17 mouse cellular contexts compared by ENCODE assay signal in genomic region chr13:53463946-53464345, GRCm38 (mm10). TPM values are rescaled to one million over a fixed set of nuclear protein-coding genes. Genes with fewer than 3 reads are reported as not detected.
DNase-seq lines count a peak whose midpoint lies in the region; ATAC-seq lines count a peak whose summit lies in the region.
"Had no signal": no experiment of that assay in that cellular context is flagged by ENCODE, and none has a peak within 500 bp of the region (broad histone marks: within the 10 kb centered on the region; RNA-seq: fewer than 3 reads in every experiment).

No protein-coding gene starts in this region.

- H3K4me2 ChIP-seq in forebrain, embryonic 11.5 days (ENCODE audit: low read depth, low read length, severe bottlenecking), result no peak overlapping the region
- H3K4me2 ChIP-seq in midbrain, embryonic 14.5 days (ENCODE audit: low read length), result peak overlapping the region; percentile 23; the same call in 1 of the 2 replicates
- H3K4me2 ChIP-seq in midbrain, embryonic 16.5 days (ENCODE audit: low read length), result no peak overlapping the region
- H3K4me2 ChIP-seq in hindbrain, embryonic 16.5 days (ENCODE audit: low read length), result peak overlapping the region; percentile 24; the same call in 1 of the 2 replicates
- H3K4me2 ChIP-seq in neural tube, embryonic 12.5 days (replicated peaks), result peak overlapping the region; percentile 77
- H3K4me2 ChIP-seq: forebrain, embryonic 15.5 days; liver, embryonic 11.5 days; lung, embryonic 15.5 days had no signal

- H3K4me3 ChIP-seq in forebrain, embryonic 10.5 days, result peak overlapping the region; percentile 37
- H3K4me3 ChIP-seq in forebrain, embryonic 11.5 days (ENCODE audit: low read depth, low read length), result no peak overlapping the region
- H3K4me3 ChIP-seq in midbrain, embryonic 14.5 days (replicated peaks; ENCODE audit: low read depth, low read length), result no peak overlapping the region
- H3K4me3 ChIP-seq in midbrain, embryonic 16.5 days (ENCODE audit: low read depth, low read length), result no peak overlapping the region
- H3K4me3 ChIP-seq in hindbrain, embryonic 16.5 days (ENCODE audit: low read length), result no peak overlapping the region
- no peak overlapping the region for H3K4me3 ChIP-seq in neural tube, embryonic 12.5 days
- H3K4me3 ChIP-seq: forebrain, embryonic 15.5 days; layer of hippocampus, adult 2 months; lung, embryonic 15.5 days had no signal

- DNase-seq in forebrain, embryonic 10.5 days (ENCODE audit: extremely low spot score, low spot score), result no peak
- no peak for DNase-seq in forebrain, embryonic 11.5 days (ENCODE audit: low spot score)
- DNase-seq in midbrain, embryonic 14.5 days, result peak; percentile 51
- no peak for DNase-seq in kidney, postnatal 10 days
- DNase-seq in gastrocnemius, postnatal 36 days, result no peak
- DNase-seq: adrenal gland, postnatal 25 days; cerebellum, adult 8-10 months; heart, postnatal 14 days; thymus, adult 2 months had no signal

- H3K27ac ChIP-seq in forebrain, embryonic 10.5 days, result 0 out of 2 replicates have a peak overlapping the region, but pooled peaks have one; percentile 73
- H3K27ac ChIP-seq in forebrain, embryonic 11.5 days (ENCODE audit: low read depth, low read length), result no peak overlapping the region
- no peak overlapping the region for H3K27ac ChIP-seq in midbrain, embryonic 14.5 days (replicated peaks; ENCODE audit: low read depth, low read length)
- H3K27ac ChIP-seq in midbrain, embryonic 16.5 days (ENCODE audit: low read length), result no peak overlapping the region
- H3K27ac ChIP-seq in hindbrain, embryonic 16.5 days (ENCODE audit: low read depth, low read length), result no peak overlapping the region
- no peak overlapping the region for H3K27ac ChIP-seq in neural tube, embryonic 12.5 days
- H3K27ac ChIP-seq: forebrain, embryonic 15.5 days; layer of hippocampus, adult 2 months; lung, embryonic 15.5 days had no signal

- H3K36me3 ChIP-seq in forebrain, embryonic 10.5 days (replicated peaks), result no peaks in the 10 kb centered on the region
- H3K36me3 ChIP-seq in forebrain, embryonic 11.5 days (ENCODE audit: control insufficient read depth, insufficient read depth, low read length), result no peaks in the 10 kb centered on the region
- H3K36me3 ChIP-seq in midbrain, embryonic 14.5 days (ENCODE audit: control insufficient read depth, insufficient read depth, low read length), result no peaks in the 10 kb centered on the region
- no peaks in the 10 kb centered on the region for H3K36me3 ChIP-seq in midbrain, embryonic 16.5 days (ENCODE audit: control insufficient read depth, insufficient read depth, low read length)
- H3K36me3 ChIP-seq in hindbrain, embryonic 16.5 days (ENCODE audit: control insufficient read depth, insufficient read depth, low read length), result no peaks in the 10 kb centered on the region
- H3K36me3 ChIP-seq in neural tube, embryonic 12.5 days, result no peaks in the 10 kb centered on the region
- H3K36me3 ChIP-seq: forebrain, embryonic 15.5 days; lung, embryonic 15.5 days had no signal

- peaks cover 100% of the 10 kb centered on the region for H3K27me3 ChIP-seq in forebrain, embryonic 10.5 days (ENCODE audit: poor library complexity, severe bottlenecking)
- H3K27me3 ChIP-seq in forebrain, embryonic 11.5 days (ENCODE audit: control insufficient read depth, insufficient read depth, low read length), result peaks cover 89% of the 10 kb centered on the region
- H3K27me3 ChIP-seq in midbrain, embryonic 14.5 days (ENCODE audit: control insufficient read depth, insufficient read depth, low read length), result peaks cover 96% of the 10 kb centered on the region
- peaks cover 52% of the 10 kb centered on the region for H3K27me3 ChIP-seq in midbrain, embryonic 16.5 days (ENCODE audit: control insufficient read depth, insufficient read depth, low read depth, low read length)
- peaks cover 37% of the 10 kb centered on the region for H3K27me3 ChIP-seq in hindbrain, embryonic 16.5 days (replicated peaks; ENCODE audit: control insufficient read depth, insufficient read depth, low read length)
- H3K27me3 ChIP-seq in neural tube, embryonic 12.5 days (replicated peaks), result peaks cover 57% of the 10 kb centered on the region

- WGBS in forebrain, embryonic 10.5 days, result 1% methylated on average over 10 of the region's 10 CpGs
- WGBS in forebrain, embryonic 11.5 days, result under 1% methylated on average over 10 of the region's 10 CpGs
- WGBS in midbrain, embryonic 14.5 days, result 2% methylated on average over 10 of the region's 10 CpGs
- WGBS in midbrain, embryonic 16.5 days, result 3% methylated on average over 10 of the region's 10 CpGs
- WGBS in hindbrain, embryonic 16.5 days, result 11% methylated on average over 10 of the region's 10 CpGs
- 3% methylated on average over 10 of the region's 10 CpGs for WGBS in neural tube, embryonic 12.5 days

- no peaks in the 10 kb centered on the region for H3K9me3 ChIP-seq in forebrain, embryonic 10.5 days
- H3K9me3 ChIP-seq in forebrain, embryonic 11.5 days (ENCODE audit: control insufficient read depth, low read length), result no peaks in the 10 kb centered on the region
- no peaks in the 10 kb centered on the region for H3K9me3 ChIP-seq in midbrain, embryonic 14.5 days (ENCODE audit: control insufficient read depth, low read length)
- H3K9me3 ChIP-seq in midbrain, embryonic 16.5 days (replicated peaks; ENCODE audit: control insufficient read depth, low read length, poor library complexity, severe bottlenecking), result no peaks in the 10 kb centered on the region
- no peaks in the 10 kb centered on the region for H3K9me3 ChIP-seq in hindbrain, embryonic 16.5 days (ENCODE audit: control insufficient read depth, low read length)
- H3K9me3 ChIP-seq in neural tube, embryonic 12.5 days, result no peaks in the 10 kb centered on the region
- H3K9me3 ChIP-seq: forebrain, embryonic 15.5 days; lung, embryonic 15.5 days had no signal

- peaks cover 71% of the 10 kb centered on the region for H3K4me1 ChIP-seq in forebrain, embryonic 10.5 days
- H3K4me1 ChIP-seq in forebrain, embryonic 11.5 days (replicated peaks; ENCODE audit: control insufficient read depth, insufficient read depth, low read length), result peaks cover 21% of the 10 kb centered on the region
- H3K4me1 ChIP-seq in midbrain, embryonic 14.5 days (ENCODE audit: control insufficient read depth, insufficient read depth, low read length), result peaks cover 9% of the 10 kb centered on the region; the same call in 1 of the 2 replicates
- peaks cover 16% of the 10 kb centered on the region for H3K4me1 ChIP-seq in midbrain, embryonic 16.5 days (ENCODE audit: control insufficient read depth, insufficient read depth, low read length)
- H3K4me1 ChIP-seq in hindbrain, embryonic 16.5 days (ENCODE audit: control insufficient read depth, insufficient read depth, low read depth, low read length), result peaks cover 12% of the 10 kb centered on the region
- peaks cover 55% of the 10 kb centered on the region for H3K4me1 ChIP-seq in neural tube, embryonic 12.5 days

- no peak overlapping the region for H3K9ac ChIP-seq in forebrain, embryonic 11.5 days (ENCODE audit: low read length)
- H3K9ac ChIP-seq in midbrain, embryonic 14.5 days (replicated peaks; ENCODE audit: low read length), result no peak overlapping the region
- H3K9ac ChIP-seq in midbrain, embryonic 16.5 days (ENCODE audit: low read depth, low read length), result no peak overlapping the region
- no peak overlapping the region for H3K9ac ChIP-seq in hindbrain, embryonic 16.5 days (ENCODE audit: low read depth, low read length)
- no peak overlapping the region for H3K9ac ChIP-seq in neural tube, embryonic 12.5 days
- H3K9ac ChIP-seq: forebrain, embryonic 15.5 days; lung, embryonic 15.5 days had no signal

- intact Hi-C loops in gastrocnemius, postnatal 36 days (cut with DNase I), result no loop called here

- no peak for ATAC-seq in forebrain, embryonic 11.5 days (replicated peaks; ENCODE audit: low FRiP score)
- no peak for ATAC-seq in midbrain, embryonic 14.5 days (ENCODE audit: low FRiP score, low TSS enrichment)
- ATAC-seq in midbrain, embryonic 16.5 days, result no peak
- no peak for ATAC-seq in hindbrain, embryonic 16.5 days
- ATAC-seq in neural tube, embryonic 12.5 days (ENCODE audit: low FRiP score, low read depth), result no peak; the same call in 1 of the 2 replicates
- ATAC-seq: forebrain, embryonic 15.5 days; intestine, embryonic 16.5 days had no signal

RNA-seq across cellular contexts. Expression of gene Msx2, which starts 8.9 kb away (rescaled TPM):
- polyA plus RNA-seq in forebrain, embryonic 10.5 days (2016; fragmentation: Nextera tagmentation; extraction: Ambion mirVana), result 17.3 and 19.7 TPM in 2 replicates
- 33.0 and 36.6 TPM in 2 replicates for polyA plus RNA-seq in forebrain, embryonic 11.5 days (2014; fragmentation: Nextera tagmentation; extraction: Ambion mirVana)
- 0.49 and 1.5 TPM in 2 replicates for polyA plus RNA-seq in midbrain, embryonic 14.5 days (2014; fragmentation: Nextera tagmentation; extraction: Ambion mirVana)
- polyA plus RNA-seq in midbrain, embryonic 16.5 days (2015; fragmentation: Nextera tagmentation; extraction: Ambion mirVana), result 0.40 and 0.55 TPM in 2 replicates
- 2.4 and 2.8 TPM in 2 replicates for polyA plus RNA-seq in hindbrain, embryonic 16.5 days (2015; fragmentation: Nextera tagmentation; extraction: Ambion mirVana)
- 11.3 and 15.0 TPM in 2 replicates for polyA plus RNA-seq in neural tube, embryonic 12.5 days (2016; fragmentation: Nextera tagmentation; extraction: Ambion mirVana)
- not detected for total RNA-seq in gastrocnemius, postnatal 36 days (2021)

Comparison
In these comparisons a context has a peak if more than half of its experiments do, and no peak if none do; other contexts are left out.
1. H3K4me2 ChIP-seq: peak in midbrain, embryonic 14.5 days (single experiment), hindbrain, embryonic 16.5 days (single experiment) and neural tube, embryonic 12.5 days (single experiment); none in forebrain, embryonic 11.5 days (single experiment) and midbrain, embryonic 16.5 days (single experiment).